Comparison of ENCODE assay signal across 8 mouse cellular contexts in the genomic region with DNA sequence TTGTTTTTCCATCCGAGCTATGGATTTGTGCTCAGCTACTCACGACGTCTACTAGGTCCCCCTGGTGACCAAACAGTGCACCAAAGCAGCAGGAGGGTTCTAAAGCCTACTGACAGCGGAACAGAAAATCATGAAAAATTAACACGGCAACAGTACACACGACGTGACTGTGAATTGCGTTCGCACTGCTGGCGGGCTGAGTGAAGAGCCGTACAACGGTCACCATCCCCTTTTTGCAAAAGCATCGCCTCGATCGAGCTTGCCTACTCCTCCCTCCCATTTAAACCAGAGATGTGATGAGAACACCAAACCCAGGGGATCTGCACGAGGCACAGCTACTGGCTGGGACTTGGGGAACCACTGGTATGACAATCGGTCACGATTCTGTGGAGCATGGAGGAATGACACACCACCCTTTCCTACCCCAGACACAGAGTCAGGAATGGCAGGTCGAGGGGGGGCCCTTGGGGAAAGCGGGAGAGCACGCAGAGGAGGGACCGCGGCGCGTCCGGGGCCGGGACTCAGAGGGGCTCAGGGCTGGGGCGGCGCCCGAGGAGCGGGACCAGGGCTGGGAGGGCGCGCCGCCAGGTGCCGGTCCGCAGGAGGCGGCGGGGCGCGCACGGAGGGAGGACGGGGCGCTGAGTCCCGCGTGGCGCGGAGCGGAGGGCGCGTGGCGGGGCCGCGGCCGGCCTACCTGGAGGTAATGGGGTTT. TPM values are rescaled to one million over a fixed set of nuclear protein-coding genes. Genes with fewer than 3 reads are reported as not detected.
DNase-seq lines count a peak whose midpoint lies in the region; ATAC-seq and TF ChIP-seq lines count a peak whose summit lies in the region.

No protein-coding gene starts in this region.

- under 1% methylated on average over 52 of the region's 54 CpGs for WGBS in forebrain, postnatal 0 days
- under 1% methylated on average over 53 of the region's 54 CpGs for WGBS in hindbrain, embryonic 13.5 days
- under 1% methylated on average over 40 of the region's 54 CpGs for WGBS in lung, postnatal 0 days

- H3K36me3 ChIP-seq in forebrain, postnatal 0 days (ENCODE audit: insufficient read depth) = no peaks in the 10 kb centered on the region
- no peaks in the 10 kb centered on the region for H3K36me3 ChIP-seq in hindbrain, embryonic 13.5 days
- no peaks in the 10 kb centered on the region for H3K36me3 ChIP-seq in lung, postnatal 0 days (ENCODE audit: insufficient read depth, low read length)

- peak; percentile 83 for TF ChIP-seq CTCF in forebrain, postnatal 0 days (IDR thresholded peaks at IDR 0.05; ENCODE audit: low read depth)
- peak; percentile 78 for TF ChIP-seq CTCF in lung, postnatal 0 days (IDR thresholded peaks at IDR 0.05)

- H3K27ac ChIP-seq in forebrain, postnatal 0 days (ENCODE audit: low read depth, low read length) = peak overlapping the region; percentile 96
- H3K27ac ChIP-seq in hindbrain, embryonic 13.5 days = peak overlapping the region; percentile 98
- peak overlapping the region; percentile 88 for H3K27ac ChIP-seq in lung, postnatal 0 days (ENCODE audit: low read length)

- TF ChIP-seq EP300 in lung, postnatal 0 days (IDR thresholded peaks at IDR 0.05) = no peak

- peak overlapping the region; percentile 82 for H3K4me3 ChIP-seq in forebrain, postnatal 0 days (ENCODE audit: low read depth, low read length)
- H3K4me3 ChIP-seq in hindbrain, embryonic 13.5 days = peak overlapping the region; percentile 89
- H3K4me3 ChIP-seq in lung, postnatal 0 days (ENCODE audit: low read depth, low read length) = peak overlapping the region; percentile 82

- DNase-seq in MN1 (ENCODE audit: low spot score) = peak; percentile 79
- DNase-seq in cerebellum, adult 8-10 months = peak; percentile 73
- peak; percentile 86 for DNase-seq in forebrain, postnatal 0 days
- peak; percentile 76 to 79 for DNase-seq in layer of hippocampus, postnatal 14 days (ENCODE audit: low spot score in 2 of 2)
- DNase-seq in lung, postnatal 0 days (ENCODE audit: low spot score) = peak; percentile 87
- DNase-seq in ovary, postnatal 10 days (ENCODE audit: low spot score) = peak; percentile 38
- peak; percentile 84 for DNase-seq in thymus, postnatal 0 days (ENCODE audit: low spot score)

- H3K9me3 ChIP-seq in forebrain, postnatal 0 days (ENCODE audit: low read length) = no peaks in the 10 kb centered on the region
- no peaks in the 10 kb centered on the region for H3K9me3 ChIP-seq in hindbrain, embryonic 13.5 days
- H3K9me3 ChIP-seq in lung, postnatal 0 days (ENCODE audit: low read length) = no peaks in the 10 kb centered on the region

- no peaks in the 10 kb centered on the region for H3K27me3 ChIP-seq in forebrain, postnatal 0 days (ENCODE audit: insufficient read depth, low read length)
- no peaks in the 10 kb centered on the region for H3K27me3 ChIP-seq in hindbrain, embryonic 13.5 days
- no peaks in the 10 kb centered on the region for H3K27me3 ChIP-seq in lung, postnatal 0 days (replicated peaks; ENCODE audit: insufficient read depth, low read length)

- H3K4me1 ChIP-seq in forebrain, postnatal 0 days (ENCODE audit: insufficient read depth) = no peaks in the 10 kb centered on the region
- H3K4me1 ChIP-seq in hindbrain, embryonic 13.5 days (replicated peaks) = peaks cover 20% of the 10 kb centered on the region
- no peaks in the 10 kb centered on the region for H3K4me1 ChIP-seq in lung, postnatal 0 days (ENCODE audit: insufficient read depth, low read depth, low read length)

- peak; percentile 71 for ATAC-seq in forebrain, postnatal 0 days
- ATAC-seq in hindbrain, embryonic 13.5 days (ENCODE audit: low FRiP score) = peak; percentile 83
- peak; percentile 74 for ATAC-seq in lung, postnatal 0 days

- peak overlapping the region; percentile 54 for H3K4me2 ChIP-seq in forebrain, postnatal 0 days (ENCODE audit: low read depth)
- peak overlapping the region; percentile 63 for H3K4me2 ChIP-seq in hindbrain, embryonic 13.5 days
- H3K4me2 ChIP-seq in lung, postnatal 0 days (replicated peaks; ENCODE audit: low read depth, low read length) = peak overlapping the region; percentile 89

- peak overlapping the region; percentile 92 for H3K9ac ChIP-seq in forebrain, postnatal 0 days
- peak overlapping the region; percentile 92 for H3K9ac ChIP-seq in hindbrain, embryonic 13.5 days
- peak overlapping the region; percentile 68 for H3K9ac ChIP-seq in lung, postnatal 0 days (replicated peaks; ENCODE audit: low read depth)

RNA-seq across cellular contexts. Expression of gene Fam69a, which starts 0.5 kb away (rescaled TPM):
- total RNA-seq in forebrain, postnatal 0 days (2014; rRNA removed) = 23.9 and 28.5 TPM in 2 replicates
- 47.8 and 60.9 TPM in 2 replicates for polyA plus RNA-seq in forebrain, postnatal 0 days (2015; fragmentation: Nextera tagmentation; extraction: Ambion mirVana)
- 44.6 and 49.3 TPM in 2 replicates for polyA plus RNA-seq in hindbrain, embryonic 13.5 days (2015; fragmentation: Nextera tagmentation; extraction: Ambion mirVana)
- total RNA-seq in layer of hippocampus, postnatal 14 days (2021) = 10 to 100 TPM; 33.2 to 44.4 TPM
- 29.4 and 33.9 TPM in 2 replicates for polyA plus RNA-seq in lung, postnatal 0 days (2015; fragmentation: Nextera tagmentation; extraction: Ambion mirVana)
- polyA plus RNA-seq in thymus, postnatal 0 days (2015; fragmentation: Nextera tagmentation; extraction: Ambion mirVana) = 36.8 and 38.3 TPM in 2 replicates

Comparison
In these comparisons a context has a peak if more than half of its experiments do, and no peak if none do; other contexts are left out.
1. Peak in every context shown above with its lines: DNase-seq, ATAC-seq, H3K4me3 ChIP-seq and H3K27ac ChIP-seq.